Mouse (Mus musculus) E14TG2a.4 (cell line): ENCODE results near the gene Neu2.

ENCODE experiments used
- CTCF ChIP-seq: conservative IDR thresholded peaks from 2 replicates; pipeline ENCODE4 v1.5.1; 2014; ENCODE audit warnings: low read length
- NANOG ChIP-seq: IDR thresholded peaks from 2 replicates; pipeline ENCODE4 v1.6.1; 2014; ENCODE audit warnings: borderline replicate concordance, low read length, mixed read lengths

- no peak for TF ChIP-seq CTCF
- TF ChIP-seq NANOG, result no peak
Observed at GRCm38 (mm10) chr1:87509561-87510165, at the start of gene Neu2.
